Mouse (Mus musculus) thymus, adult 2 months (tissue): ENCODE measurements at regions not wholly inside any gene's neighbourhood (a gene's known extent, or its start where the extent isn't known, plus 50 kb on each side); places are given as distances from the start of the nearest gene placed in this dataset.

Experiments used
- DNase-seq: peaks from one replicate; pipeline ENCODE4 v3.0.0; 2021
- H3K27ac ChIP-seq: fragments of 200-500 bp; 2 replicates; pipeline ENCODE4 v1.5.1; 2012; ENCODE audit warnings: low read length, control low read depth; ENCODE audit not compliant: control insufficient read depth, insufficient read depth
- H3K27me3 ChIP-seq: fragments of 200-500 bp; 2 replicates; pipeline ENCODE4 v1.6.1; 2012; ENCODE audit warnings: mild to moderate bottlenecking, low read length, moderate library complexity, mixed read lengths; ENCODE audit not compliant: control insufficient read depth, insufficient read depth
- H3K36me3 ChIP-seq: fragments of 200-500 bp; 2 replicates; pipeline ENCODE4 v1.6.1; 2012; ENCODE audit warnings: mild to moderate bottlenecking, low read length, moderate library complexity; ENCODE audit not compliant: control insufficient read depth, insufficient read depth
- H3K4me1 ChIP-seq: fragments of 200-500 bp; replicated peaks from 2 replicates; pipeline ENCODE4 v1.6.1; 2012; ENCODE audit warnings: low read length; ENCODE audit not compliant: control insufficient read depth, insufficient read depth
- H3K4me3 ChIP-seq: fragments of 200-500 bp; 2 replicates; pipeline ENCODE4 v1.5.1; 2012; ENCODE audit warnings: mild to moderate bottlenecking, low read length, control low read depth, moderate library complexity; ENCODE audit not compliant: control insufficient read depth, insufficient read depth
- CTCF ChIP-seq: fragments of 200-500 bp; IDR thresholded peaks from 2 replicates; pipeline ENCODE4 v1.5.1; 2012; ENCODE audit warnings: mild to moderate bottlenecking, control low read depth, low read length, moderate library complexity, borderline replicate concordance; ENCODE audit not compliant: control insufficient read depth, poor library complexity, insufficient read depth; ENCODE audit errors: extremely low read depth
- POLR2A ChIP-seq: fragments of 200-500 bp; IDR thresholded peaks from 2 replicates; pipeline ENCODE4 v1.6.1; 2012; ENCODE audit warnings: mild to moderate bottlenecking, low read length, control low read depth, moderate library complexity; ENCODE audit not compliant: control insufficient read depth, poor library complexity, insufficient read depth; ENCODE audit errors: extremely low read depth
- WGBS: fragments of 180-500 bp; shearing (Covaris S2); methylation state at CpG from one replicate; pipeline ENCODE4 v1.1.7; 2018; 5-methylcytosine and 5-hydroxymethylcytosine counted together

DNA sequence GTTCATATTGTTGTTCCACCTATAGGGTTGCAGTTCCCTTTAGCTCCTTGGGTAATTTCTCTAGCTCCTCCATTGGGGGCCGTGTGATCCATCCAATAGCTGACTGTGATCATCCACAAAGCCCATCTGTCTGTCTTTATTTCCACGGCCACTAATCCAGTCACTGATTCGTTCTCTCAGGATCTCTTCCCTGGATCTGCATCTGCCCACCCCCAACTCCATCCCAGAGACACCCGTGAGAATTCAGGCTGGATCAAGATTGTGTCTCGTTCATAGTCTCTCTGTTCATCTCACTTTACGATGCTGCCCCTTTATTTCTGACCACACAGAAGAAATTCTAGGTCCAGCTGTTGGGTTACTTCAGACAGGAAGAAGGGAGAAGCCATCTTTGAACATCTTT, 96.7 kb downstream of the Avpr1a start:
- no peak for TF ChIP-seq POLR2A
- TF ChIP-seq CTCF = no peak

GRCm38 (mm10) chr10:122551586-122551985, 103.3 kb downstream of the Avpr1a start:
- H3K36me3 ChIP-seq = no peaks in the 10 kb centered on the region
- DNase-seq = no peak
- WGBS = 87% methylated on average over 5 of the region's 5 CpGs
- TF ChIP-seq POLR2A (no peak), CTCF (no peak)
- H3K4me3 ChIP-seq = no peak overlapping the region
- H3K27ac ChIP-seq = no peak overlapping the region
- H3K27me3 ChIP-seq = no peaks in the 10 kb centered on the region
- no peaks in the 10 kb centered on the region; the same call in 1 of the 2 replicates for H3K4me1 ChIP-seq

More for the DNA sequence above, 96.7 kb downstream of the Avpr1a start:
- 99% methylated on average over 6 of the region's 6 CpGs for WGBS
- no peaks in the 10 kb centered on the region for H3K4me1 ChIP-seq
- H3K27ac ChIP-seq = no peak overlapping the region
- H3K27me3 ChIP-seq = no peaks in the 10 kb centered on the region
- no peak overlapping the region for H3K4me3 ChIP-seq
- no peak for DNase-seq
- no peaks in the 10 kb centered on the region for H3K36me3 ChIP-seq

GRCm38 (mm10) chr10:122553124-122553822, 105.0 kb downstream of the Avpr1a start:
- WGBS = 78% methylated on average over 2 of the region's 2 CpGs
- TF ChIP-seq POLR2A (no peak), CTCF (no peak)
- peak; percentile 66 for DNase-seq
- no peaks in the 10 kb centered on the region for H3K27me3 ChIP-seq
- H3K4me1 ChIP-seq = no peaks in the 10 kb centered on the region; the same call in 1 of the 2 replicates
- no peaks in the 10 kb centered on the region for H3K36me3 ChIP-seq
- no peak overlapping the region for H3K27ac ChIP-seq
- H3K4me3 ChIP-seq = no peak overlapping the region

DNA sequence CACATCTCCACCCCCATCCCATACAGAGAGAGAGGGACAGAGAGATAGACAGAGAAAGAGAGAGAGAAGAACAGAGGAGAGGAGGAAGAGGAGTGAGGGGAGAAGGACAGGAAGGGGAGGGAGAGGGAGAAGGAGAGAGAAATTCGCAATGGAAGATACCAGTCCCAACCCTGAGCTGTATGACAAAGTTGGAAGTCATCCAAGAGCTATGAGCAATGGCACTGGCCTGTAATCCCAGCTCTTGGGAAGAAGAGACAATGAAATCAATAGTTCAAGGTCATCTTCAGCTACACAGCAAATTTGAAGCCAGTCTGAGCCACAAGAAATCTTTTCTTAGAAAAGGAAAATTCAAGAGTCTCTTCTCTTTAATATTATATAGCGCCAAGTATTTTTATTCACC, 105.6 kb downstream of the Avpr1a start:
- TF ChIP-seq CTCF (no peak), POLR2A (no peak)
- Histone ChIP-seq H3K36me3 (no peaks in the 10 kb centered on the region), H3K27me3 (no peaks in the 10 kb centered on the region), H3K4me1 (no peaks in the 10 kb centered on the region; the same call in 1 of the 2 replicates), H3K27ac (no peak overlapping the region), H3K4me3 (no peak overlapping the region)
- DNase-seq = no peak
- WGBS = 89% methylated on average over 2 of the region's 2 CpGs

DNA sequence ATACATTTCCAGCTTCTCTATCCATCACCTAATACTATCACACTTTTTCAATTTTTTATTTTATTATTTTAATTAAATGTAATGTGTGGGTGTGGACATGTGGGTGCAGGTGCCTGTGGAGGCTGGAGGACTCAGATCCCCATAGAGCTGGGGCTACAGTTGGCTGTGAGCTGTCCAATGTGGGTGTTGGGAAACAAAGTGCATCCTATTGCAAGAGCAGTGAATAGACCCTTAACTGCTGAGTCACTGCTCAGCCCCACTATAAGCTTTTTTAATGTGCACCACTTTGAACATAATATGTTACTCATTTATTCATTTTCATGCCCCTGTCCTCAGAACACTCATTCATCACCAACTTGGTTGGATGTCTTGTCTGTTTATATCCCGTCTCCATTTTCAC, 110.4 kb downstream of the Avpr1a start:
- no peak for DNase-seq
- Histone ChIP-seq H3K27me3 (no peaks in the 10 kb centered on the region), H3K36me3 (no peaks in the 10 kb centered on the region), H3K4me3 (no peak overlapping the region), H3K4me1 (no peaks in the 10 kb centered on the region), H3K27ac (no peak overlapping the region)
- TF ChIP-seq POLR2A = no peak
- no peak for TF ChIP-seq CTCF
- WGBS = 98% methylated on average over 1 of the region's 1 CpGs

- H3K27ac ChIP-seq = no peak overlapping the region
- no peak for DNase-seq
- H3K36me3 ChIP-seq = no peaks in the 10 kb centered on the region
- H3K4me3 ChIP-seq = no peak overlapping the region
- TF ChIP-seq POLR2A = no peak
- TF ChIP-seq CTCF = no peak
- 93% methylated on average over 10 of the region's 10 CpGs for WGBS
- peaks cover 4% of the 10 kb centered on the region for H3K4me1 ChIP-seq
- no peaks in the 10 kb centered on the region for H3K27me3 ChIP-seq
These were observed 111.8 kb downstream of the Avpr1a start for GRCm38 (mm10) chr10:122560001-122560695.
